Mouse (Mus musculus) c-Kit-negative CD71-positive TER-119-positive erythroid progenitor cells, embryonic 14.5 days (primary cell): ENCODE results near the gene Nlrc5.

Experiments
- DNase-seq: peaks from one replicate; pipeline ENCODE4 v3.0.0-alpha.2; 2013; ENCODE audit warnings: low read depth, low spot score

Gene Nlrc5

GRCm38 (mm10) chr8:94566446-94567158, 132.4 kb downstream of the Nlrc5 start:
- no peak for DNase-seq

- DNase-seq = no peak
Observed at GRCm38 (mm10) chr8:94567159-94567849, 133.1 kb downstream of the Nlrc5 start.

GRCm38 (mm10) chr8:94568098-94568497, 133.9 kb downstream of the Nlrc5 start:
- DNase-seq = no peak

- DNase-seq = no peak
Observed at GRCm38 (mm10) chr8:94569419-94569818, 135.3 kb downstream of the Nlrc5 start.

GRCm38 (mm10) chr8:94571896-94572295, 137.7 kb downstream of the Nlrc5 start:
- no peak for DNase-seq

- DNase-seq = no peak
Observed at GRCm38 (mm10) chr8:94574159-94574907, 140.2 kb downstream of the Nlrc5 start.

- no peak for DNase-seq
Observed at GRCm38 (mm10) chr8:94575148-94575547, 141.0 kb downstream of the Nlrc5 start.
